Mouse (Mus musculus) spleen, adult 2 months (tissue): ENCODE results near the gene Pcgf2. TPM values are rescaled to one million over a fixed set of nuclear protein-coding genes. Genes with fewer than 3 reads are reported as not detected.

Source experiments
- DNase-seq, 2 experiments: peaks; one replicate each; pipeline versions ENCODE4 v3.0.0 to v3.0.0-alpha.2; 2012 to 2021; ENCODE audit warnings: low spot score in 2 of 2, low read depth in 1 of 2
- H3K27ac ChIP-seq: fragments of 200-500 bp; 2 replicates; pipeline ENCODE4 v1.5.1; 2012; ENCODE audit warnings: low read length, inconsistent platforms; ENCODE audit not compliant: insufficient read depth
- H3K27me3 ChIP-seq: fragments of 200-500 bp; 2 replicates; pipeline ENCODE4 v1.6.1; 2012; ENCODE audit warnings: mild to moderate bottlenecking, moderate library complexity, low read length, inconsistent platforms; ENCODE audit not compliant: control insufficient read depth, insufficient read depth
- H3K36me3 ChIP-seq: fragments of 200-500 bp; 2 replicates; pipeline ENCODE4 v1.6.1; 2012; ENCODE audit warnings: mild to moderate bottlenecking, low read length, inconsistent platforms; ENCODE audit not compliant: control insufficient read depth, insufficient read depth
- H3K4me1 ChIP-seq: fragments of 200-500 bp; 2 replicates; pipeline ENCODE4 v1.6.1; 2011; ENCODE audit warnings: inconsistent platforms; ENCODE audit not compliant: control insufficient read depth, insufficient read depth, insufficient read length
- H3K4me3 ChIP-seq: fragments of 200-500 bp; 2 replicates; pipeline ENCODE4 v1.5.1; 2011; ENCODE audit warnings: mild to moderate bottlenecking, inconsistent platforms; ENCODE audit not compliant: insufficient read depth, insufficient read length; ENCODE audit errors: extremely low read depth
- CTCF ChIP-seq: fragments of 200-500 bp; IDR thresholded peaks from 2 replicates; pipeline ENCODE4 v1.5.1; 2011; ENCODE audit warnings: mild to moderate bottlenecking, inconsistent platforms; ENCODE audit not compliant: insufficient read depth, insufficient read length, insufficient replicate concordance; ENCODE audit errors: extremely low read depth
- POLR2A ChIP-seq: fragments of 200-500 bp; IDR thresholded peaks from 2 replicates; pipeline ENCODE4 v1.6.1; 2011; ENCODE audit warnings: low read depth, low read length, inconsistent platforms
- WGBS: fragments of 180-500 bp; shearing (Covaris S2); methylation state at CpG from one replicate; pipeline ENCODE4 v1.1.7; 2018; 5-methylcytosine and 5-hydroxymethylcytosine counted together
- polyA plus RNA-seq: library from polyadenylated mRNA; depleted of rRNA; stranded (reverse); fragments of >200 nt; gene quantifications from 2 replicates; pipeline ENCODE4 v1.2.3, GENCODE M21; 2012

Pcgf2 gene
- polyA plus RNA-seq, 1 experiment, result 10.0 TPM

- no peak for DNase-seq
- Histone ChIP-seq H3K4me3 (no peak overlapping the region), H3K36me3 (peaks cover 70% of the 10 kb centered on the region), H3K27me3 (no peaks in the 10 kb centered on the region), H3K27ac (no peak overlapping the region), H3K4me1 (peaks cover 1% of the 10 kb centered on the region; the same call in 1 of the 2 replicates)
- WGBS, result 67% methylated on average over 6 of the region's 6 CpGs
- TF ChIP-seq CTCF, result no peak
- no peak for TF ChIP-seq POLR2A
These were observed 30.5 kb downstream of the Pcgf2 start for GRCm38 (mm10) chr11:97669829-97670228.

GRCm38 (mm10) chr11:97669268-97669667 is 31.0 kb downstream of the Pcgf2 start:
- TF ChIP-seq POLR2A (no peak), CTCF (no peak)
- Histone ChIP-seq H3K27ac (no peak overlapping the region), H3K36me3 (peaks cover 65% of the 10 kb centered on the region), H3K4me1 (peaks cover 4% of the 10 kb centered on the region; the same call in 1 of the 2 replicates), H3K27me3 (no peaks in the 10 kb centered on the region), H3K4me3 (no peak overlapping the region)
- no peak for DNase-seq
- 85% methylated on average over 15 of the region's 15 CpGs for WGBS

- H3K36me3 ChIP-seq, result peaks cover 54% of the 10 kb centered on the region
- 89% methylated on average over 7 of the region's 7 CpGs for WGBS
- no peak overlapping the region for H3K4me3 ChIP-seq
- DNase-seq, result no peak
- H3K4me1 ChIP-seq, result peaks cover 4% of the 10 kb centered on the region; the same call in 1 of the 2 replicates
- TF ChIP-seq CTCF, result no peak
- no peak for TF ChIP-seq POLR2A
- H3K27me3 ChIP-seq, result no peaks in the 10 kb centered on the region
- H3K27ac ChIP-seq, result no peak overlapping the region
These were observed 32.1 kb downstream of the Pcgf2 start for GRCm38 (mm10) chr11:97668160-97668559.

GRCm38 (mm10) chr11:97666794-97667193 is 33.5 kb downstream of the Pcgf2 start:
- Histone ChIP-seq H3K4me1 (peaks cover 4% of the 10 kb centered on the region; the same call in 1 of the 2 replicates), H3K4me3 (no peak overlapping the region), H3K27me3 (no peaks in the 10 kb centered on the region)

GRCm38 (mm10) chr11:97666221-97666620 is 34.1 kb downstream of the Pcgf2 start:
- no peaks in the 10 kb centered on the region for H3K27me3 ChIP-seq
- TF ChIP-seq CTCF (no peak), POLR2A (no peak)
- H3K4me3 ChIP-seq, result no peak overlapping the region
- no peak overlapping the region for H3K27ac ChIP-seq
- DNase-seq, result no peak
- H3K36me3 ChIP-seq, result peaks cover 39% of the 10 kb centered on the region
- peaks cover 4% of the 10 kb centered on the region; the same call in 1 of the 2 replicates for H3K4me1 ChIP-seq
- 93% methylated on average over 7 of the region's 7 CpGs for WGBS

More at GRCm38 (mm10) chr11:97666794-97667193, 33.5 kb downstream of the Pcgf2 start:
- no peak for DNase-seq
- peaks cover 44% of the 10 kb centered on the region for H3K36me3 ChIP-seq
- 82% methylated on average over 15 of the region's 15 CpGs for WGBS
- H3K27ac ChIP-seq, result no peak overlapping the region
- TF ChIP-seq CTCF (no peak), POLR2A (no peak)

- DNase-seq, result no peak
- Histone ChIP-seq H3K4me3 (no peak overlapping the region), H3K4me1 (peaks cover 4% of the 10 kb centered on the region; the same call in 1 of the 2 replicates), H3K27ac (no peak overlapping the region), H3K27me3 (no peaks in the 10 kb centered on the region), H3K36me3 (peaks cover 31% of the 10 kb centered on the region)
- no peak for TF ChIP-seq CTCF
- no peak for TF ChIP-seq POLR2A
- 95% methylated on average over 13 of the region's 13 CpGs for WGBS
These were observed 34.9 kb downstream of the Pcgf2 start for GRCm38 (mm10) chr11:97665431-97665830.

GRCm38 (mm10) chr11:97664771-97665240 is 35.5 kb downstream of the Pcgf2 start:
- peaks cover 26% of the 10 kb centered on the region for H3K36me3 ChIP-seq
- 23% methylated on average over 6 of the region's 6 CpGs for WGBS
- peak overlapping the region; percentile 34; the same call in 1 of the 2 replicates for H3K4me3 ChIP-seq
- no peak overlapping the region for H3K27ac ChIP-seq
- no peaks in the 10 kb centered on the region for H3K27me3 ChIP-seq
- TF ChIP-seq POLR2A, result no peak
- TF ChIP-seq CTCF, result no peak
- DNase-seq, result no peak
- peaks cover 4% of the 10 kb centered on the region; the same call in 1 of the 2 replicates for H3K4me1 ChIP-seq
